Mouse (Mus musculus): Measurements from ENCODE around the gene Uts2b. TPM values are rescaled to one million over a fixed set of nuclear protein-coding genes. Genes with fewer than 3 reads are reported as not detected.

Gene Uts2b
- polyA plus RNA-seq, 1 experiment from 2014 or later = 27.1 TPM

GRCm38 (mm10) chr16:27396951-27397350, 26.9 kb upstream of the Uts2b start:
- ATAC-seq (ENCODE audit: insufficient number of reproducible peaks, insufficient read depth, low FRiP score, low read depth) = no peak
- Histone ChIP-seq H3K4me3 (ENCODE audit: control insufficient read depth in 1 of 2, insufficient read depth in 1 of 2, low read depth in 1 of 2, low read length in 2 of 2) (no peak overlapping the region), H3K27ac (replicated peaks in 1 of 2; ENCODE audit: control insufficient read depth in 1 of 2, insufficient read depth in 1 of 2, low read depth in 2 of 2, low read length in 2 of 2) (no peak overlapping the region), H3K4me1 (ENCODE audit: control insufficient read depth in 2 of 2, insufficient read depth in 2 of 2, low read length in 2 of 2) (peaks cover 0 to 5% of the 10 kb centered on the region in 2 experiments; a peak in 2 of 4 replicates), H3K27me3 (ENCODE audit: control insufficient read depth, insufficient read depth, low read length) (no peaks in the 10 kb centered on the region), H3K9ac (ENCODE audit: low read length) (no peak overlapping the region), H3K4me2 (ENCODE audit: low read length) (no peak overlapping the region), H3K36me3 (ENCODE audit: control insufficient read depth, insufficient read depth, low read length) (no peaks in the 10 kb centered on the region), H3K9me3 (ENCODE audit: control insufficient read depth, low read length) (0 out of 2 replicates have a peak, but pooled peaks cover 3% of the 10 kb centered on the region)
- 90% methylated on average over 1 of the region's 1 CpGs for WGBS

- no peak overlapping the region for H3K27ac ChIP-seq (replicated peaks in 1 of 2; ENCODE audit: control insufficient read depth in 1 of 2, insufficient read depth in 1 of 2, low read depth in 2 of 2, low read length in 2 of 2)
- no peaks in the 10 kb centered on the region for H3K36me3 ChIP-seq (ENCODE audit: control insufficient read depth, insufficient read depth, low read length)
- WGBS = 85% methylated on average over 4 of the region's 4 CpGs
- 0 out of 2 replicates have a peak, but pooled peaks cover 3% of the 10 kb centered on the region for H3K9me3 ChIP-seq (ENCODE audit: control insufficient read depth, low read length)
- H3K9ac ChIP-seq (ENCODE audit: low read length) = no peak overlapping the region
- H3K4me1 ChIP-seq (ENCODE audit: control insufficient read depth in 2 of 2, insufficient read depth in 2 of 2, low read length in 2 of 2) = peaks cover 0 to 3% of the 10 kb centered on the region in 2 experiments; a peak in 2 of 4 replicates
- no peak overlapping the region for H3K4me3 ChIP-seq (ENCODE audit: control insufficient read depth in 1 of 2, insufficient read depth in 1 of 2, low read depth in 1 of 2, low read length in 2 of 2)
- no peak for ATAC-seq (ENCODE audit: insufficient number of reproducible peaks, insufficient read depth, low FRiP score, low read depth)
- H3K27me3 ChIP-seq (ENCODE audit: control insufficient read depth, insufficient read depth, low read length) = no peaks in the 10 kb centered on the region
- H3K4me2 ChIP-seq (ENCODE audit: low read length) = no peak overlapping the region
Observed at GRCm38 (mm10) chr16:27395251-27396037, 25.4 kb upstream of the Uts2b start.

- H3K36me3 ChIP-seq (ENCODE audit: control insufficient read depth, insufficient read depth, low read length) = no peaks in the 10 kb centered on the region
- 93% methylated on average over 2 of the region's 2 CpGs for WGBS
- H3K9me3 ChIP-seq (ENCODE audit: control insufficient read depth, low read length) = 0 out of 2 replicates have a peak, but pooled peaks cover 3% of the 10 kb centered on the region
- H3K4me3 ChIP-seq (ENCODE audit: control insufficient read depth in 1 of 2, insufficient read depth in 1 of 2, low read depth in 1 of 2, low read length in 2 of 2) = no peak overlapping the region
- ATAC-seq (ENCODE audit: insufficient number of reproducible peaks, insufficient read depth, low FRiP score, low read depth) = no peak
- peaks cover 3 to 21% of the 10 kb centered on the region in 2 experiments; a peak in 3 of 4 replicates for H3K4me1 ChIP-seq (ENCODE audit: control insufficient read depth in 2 of 2, insufficient read depth in 2 of 2, low read length in 2 of 2)
- no peak overlapping the region for H3K4me2 ChIP-seq (ENCODE audit: low read length)
- H3K27ac ChIP-seq (replicated peaks in 1 of 2; ENCODE audit: control insufficient read depth in 1 of 2, insufficient read depth in 1 of 2, low read depth in 2 of 2, low read length in 2 of 2) = no peak overlapping the region
- no peaks in the 10 kb centered on the region for H3K27me3 ChIP-seq (ENCODE audit: control insufficient read depth, insufficient read depth, low read length)
- H3K9ac ChIP-seq (ENCODE audit: low read length) = no peak overlapping the region
Observed at GRCm38 (mm10) chr16:27391845-27392244, 21.8 kb upstream of the Uts2b start.

GRCm38 (mm10) chr16:27390306-27390705, 20.3 kb upstream of the Uts2b start:
- peak overlapping the region in 1 of 2 experiments; percentile 93; a peak in 2 of 4 replicates for H3K4me3 ChIP-seq (ENCODE audit: control insufficient read depth in 1 of 2, insufficient read depth in 1 of 2, low read depth in 1 of 2, low read length in 2 of 2)
- H3K27ac ChIP-seq (replicated peaks in 1 of 2; ENCODE audit: control insufficient read depth in 1 of 2, insufficient read depth in 1 of 2, low read depth in 2 of 2, low read length in 2 of 2) = no peak overlapping the region
- H3K4me2 ChIP-seq (ENCODE audit: low read length) = peak overlapping the region; percentile 60
- H3K27me3 ChIP-seq (ENCODE audit: control insufficient read depth, insufficient read depth, low read length) = no peaks in the 10 kb centered on the region
- peaks cover 3 to 21% of the 10 kb centered on the region in 2 experiments; a peak in 3 of 4 replicates for H3K4me1 ChIP-seq (ENCODE audit: control insufficient read depth in 2 of 2, insufficient read depth in 2 of 2, low read length in 2 of 2)
- no peaks in the 10 kb centered on the region for H3K9me3 ChIP-seq (ENCODE audit: control insufficient read depth, low read length)
- no peaks in the 10 kb centered on the region for H3K36me3 ChIP-seq (ENCODE audit: control insufficient read depth, insufficient read depth, low read length)
- H3K9ac ChIP-seq (ENCODE audit: low read length) = 0 out of 2 replicates have a peak overlapping the region, but pooled peaks have one; percentile 98
- ATAC-seq (ENCODE audit: insufficient number of reproducible peaks, insufficient read depth, low FRiP score, low read depth) = no peak
- 89% methylated on average over 4 of the region's 4 CpGs for WGBS

- Histone ChIP-seq H3K27ac (replicated peaks in 1 of 2; ENCODE audit: control insufficient read depth in 1 of 2, insufficient read depth in 1 of 2, low read depth in 2 of 2, low read length in 2 of 2) (peak overlapping the region; percentile 91 to 96), H3K4me2 (ENCODE audit: low read length) (peak overlapping the region; percentile 60), H3K4me3 (ENCODE audit: control insufficient read depth in 1 of 2, insufficient read depth in 1 of 2, low read depth in 1 of 2, low read length in 2 of 2) (peak overlapping the region; percentile 92 to 93), H3K27me3 (ENCODE audit: control insufficient read depth, insufficient read depth, low read length) (no peaks in the 10 kb centered on the region), H3K36me3 (ENCODE audit: control insufficient read depth, insufficient read depth, low read length) (no peaks in the 10 kb centered on the region), H3K9ac (ENCODE audit: low read length) (peak overlapping the region; percentile 98), H3K9me3 (ENCODE audit: control insufficient read depth, low read length) (no peaks in the 10 kb centered on the region), H3K4me1 (ENCODE audit: control insufficient read depth in 2 of 2, insufficient read depth in 2 of 2, low read length in 2 of 2) (peaks cover 3 to 21% of the 10 kb centered on the region in 2 experiments; a peak in 3 of 4 replicates)
- ATAC-seq (ENCODE audit: insufficient number of reproducible peaks, insufficient read depth, low FRiP score, low read depth) = no peak
- 36% methylated on average over 7 of the region's 7 CpGs for WGBS
Observed at GRCm38 (mm10) chr16:27389534-27390282, 19.7 kb upstream of the Uts2b start.

- peak; percentile 92 for ATAC-seq (ENCODE audit: insufficient number of reproducible peaks, insufficient read depth, low FRiP score, low read depth)
- no peaks in the 10 kb centered on the region for H3K36me3 ChIP-seq (ENCODE audit: control insufficient read depth, insufficient read depth, low read length)
- peak within 1 kb of the TSS; percentile 92 to 93 for H3K4me3 ChIP-seq (ENCODE audit: control insufficient read depth in 1 of 2, insufficient read depth in 1 of 2, low read depth in 1 of 2, low read length in 2 of 2)
- peak within 1 kb of the TSS; percentile 91 to 96 for H3K27ac ChIP-seq (replicated peaks in 1 of 2; ENCODE audit: control insufficient read depth in 1 of 2, insufficient read depth in 1 of 2, low read depth in 2 of 2, low read length in 2 of 2)
- peaks cover 3 to 21% of the 10 kb centered on the region in 2 experiments; a peak in 3 of 4 replicates for H3K4me1 ChIP-seq (ENCODE audit: control insufficient read depth in 2 of 2, insufficient read depth in 2 of 2, low read length in 2 of 2)
- H3K9me3 ChIP-seq (ENCODE audit: control insufficient read depth, low read length) = no peaks in the 10 kb centered on the region
- H3K4me2 ChIP-seq (ENCODE audit: low read length) = peak within 1 kb of the TSS; percentile 60
- peak within 1 kb of the TSS; percentile 98 for H3K9ac ChIP-seq (ENCODE audit: low read length)
- H3K27me3 ChIP-seq (ENCODE audit: control insufficient read depth, insufficient read depth, low read length) = no peaks in the 10 kb centered on the region
- WGBS = 0% methylated on average over 40 of the region's 69 CpGs
Observed at GRCm38 (mm10) chr16:27388761-27389451, 18.9 kb upstream of the Uts2b start, which contains the start of gene Ccdc50. Ccdc50 (plus strand) TSS chr16:27388869.

All from heart, embryonic 14.5 days (tissue).